Mouse (Mus musculus): Measurements from ENCODE around the gene Smarcd3.

GRCm38 (mm10) chr5:24551317-24551688 is 72.9 kb downstream of the Smarcd3 start:
- no peak for TF ChIP-seq CTCF (IDR thresholded peaks at IDR 0.05; ENCODE audit: control insufficient read depth, insufficient read depth, insufficient replicate concordance, low read depth, low read length)
- TF ChIP-seq POLR2A (IDR thresholded peaks at IDR 0.05; ENCODE audit: control insufficient read depth, low read depth, low read length), result no peak

All from testis, adult 2 months (tissue).